Mouse (Mus musculus): ENCODE measurements around the gene Il1f10.

The Il1f10 gene

DNA sequence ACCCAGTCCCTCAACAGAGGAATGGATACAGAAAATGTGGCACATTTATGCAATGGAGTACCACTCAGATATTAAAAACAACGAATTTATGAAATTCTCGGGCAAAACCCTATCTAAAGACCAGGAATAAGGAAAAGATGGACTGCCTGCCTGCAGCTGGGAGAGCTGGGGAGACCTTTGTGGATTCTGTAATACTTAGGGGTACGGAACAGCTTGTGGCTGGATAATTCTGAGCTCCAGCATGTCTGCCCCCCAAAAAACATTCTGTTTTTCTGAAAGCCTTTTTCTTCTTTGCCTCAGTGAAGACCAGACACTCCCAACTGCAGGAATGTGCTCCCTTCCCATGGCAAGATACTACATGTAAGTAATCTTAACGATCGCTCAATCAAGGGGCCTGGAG is at the start of gene Il1f10:
Gene Il1f10, plus strand, starts transcription at position 301 of the 400 bp plus-strand sequence.
- no peak for DNase-seq (ENCODE audit: low read depth)

- no peak for DNase-seq (ENCODE audit: low read depth)
Measured at GRCm38 (mm10) chr2:24267503-24267902, 23.5 kb upstream of the Il1f10 start.

GRCm38 (mm10) chr2:24273619-24274018 is 17.4 kb upstream of the Il1f10 start:
- DNase-seq (ENCODE audit: low read depth) = no peak

- DNase-seq (ENCODE audit: low read depth) = no peak
Measured at GRCm38 (mm10) chr2:24275146-24275545, 15.8 kb upstream of the Il1f10 start.

- DNase-seq (ENCODE audit: low read depth) = no peak
Measured at GRCm38 (mm10) chr2:24276654-24277053, 14.3 kb upstream of the Il1f10 start, which contains the start of gene Il1f5. TSS of gene Il1f5 (plus strand) at chr2:24276954.

GRCm38 (mm10) chr2:24294616-24295015 is 3.6 kb downstream of the Il1f10 start:
- DNase-seq (ENCODE audit: low read depth) = peak; percentile 5

DNA sequence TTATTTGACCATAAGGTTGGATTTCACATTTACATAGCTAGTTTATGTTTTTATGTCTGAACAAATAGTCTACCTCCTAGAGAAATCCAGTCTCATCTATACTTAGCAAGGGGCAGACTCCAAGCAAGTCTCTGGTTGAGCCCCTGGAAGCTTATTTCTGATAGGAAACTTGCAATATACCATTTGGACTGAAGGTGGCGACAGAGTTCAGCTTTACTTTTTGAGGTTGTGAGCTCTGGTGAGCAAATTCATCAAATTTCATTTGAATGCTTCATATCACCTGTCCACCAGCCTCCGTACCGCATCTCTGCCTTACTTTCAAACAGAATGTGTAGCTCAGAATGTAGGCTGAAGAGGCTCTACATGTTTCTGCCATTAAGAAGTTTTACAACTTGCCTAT is 5.8 kb downstream of the Il1f10 start:
- peak; percentile 64 for DNase-seq (ENCODE audit: low read depth)

GRCm38 (mm10) chr2:24311302-24312001 is 20.5 kb downstream of the Il1f10 start:
- peak; percentile 75 for DNase-seq (ENCODE audit: low read depth)

GRCm38 (mm10) chr2:24316919-24317318 is 25.9 kb downstream of the Il1f10 start:
- DNase-seq (ENCODE audit: low read depth) = no peak

DNA sequence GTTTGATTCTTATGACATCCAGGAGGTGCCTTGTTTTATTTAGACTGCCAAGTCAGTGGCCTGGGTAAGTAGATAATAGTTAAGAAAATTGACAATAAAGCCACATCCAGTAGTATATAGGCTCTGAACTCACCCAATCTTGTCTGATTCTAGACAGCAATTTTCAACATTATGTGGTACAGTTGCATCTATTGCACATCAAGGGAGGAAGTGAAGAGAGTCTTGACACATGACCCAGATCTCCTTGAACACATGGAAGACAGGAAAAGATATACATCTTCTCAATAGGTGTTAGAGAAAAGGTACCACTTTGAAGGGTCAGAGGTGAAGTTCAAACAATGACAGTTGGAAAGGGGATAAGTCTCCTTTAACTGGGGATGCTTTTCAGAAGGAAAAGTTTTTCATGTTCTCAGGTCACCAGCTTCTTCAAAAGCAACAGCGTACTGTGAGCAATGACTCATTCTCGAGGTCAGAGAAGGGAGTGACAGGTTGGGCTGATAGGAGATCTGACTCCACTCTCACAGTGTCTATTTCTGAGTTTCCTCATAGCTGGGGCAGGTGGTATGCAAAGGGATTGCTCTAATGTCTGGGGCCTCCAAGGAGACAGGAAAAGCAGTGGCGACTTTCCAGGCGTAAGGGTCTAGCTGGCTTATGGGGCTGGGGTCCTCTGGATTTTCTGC is 27.1 kb downstream of the Il1f10 start:
- DNase-seq (ENCODE audit: low read depth) = peak; percentile 64

DNA sequence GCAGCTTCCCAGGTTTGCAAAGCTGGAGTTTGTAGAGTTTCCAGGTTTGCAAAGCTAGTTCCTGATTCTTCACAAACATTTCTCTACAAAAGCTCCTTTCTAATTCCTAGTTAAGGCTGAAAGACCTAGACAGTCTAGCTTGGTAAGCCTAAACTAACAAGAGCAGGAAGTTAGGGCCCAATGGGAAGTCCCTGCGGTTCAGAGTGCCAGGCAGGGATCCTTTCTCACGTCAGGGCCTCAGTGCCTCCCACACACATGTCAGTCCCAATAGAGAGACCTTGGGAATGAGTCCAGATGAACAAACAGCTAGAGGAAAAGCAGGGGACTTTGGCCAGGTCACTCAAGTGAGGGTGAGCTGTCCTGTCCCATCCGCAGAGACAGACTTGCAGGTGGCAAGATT is 44.3 kb downstream of the Il1f10 start:
- DNase-seq (ENCODE audit: low read depth) = no peak

- no peak for DNase-seq (ENCODE audit: low read depth)
Measured at GRCm38 (mm10) chr2:24336545-24336944, 45.5 kb downstream of the Il1f10 start, which contains the start of gene Il1rn. TSS of gene Il1rn (plus strand) at chr2:24336853.

GRCm38 (mm10) chr2:24341395-24341885 is 50.4 kb downstream of the Il1f10 start:
- DNase-seq (ENCODE audit: low read depth) = no peak
